Mouse (Mus musculus) stomach, embryonic 16.5 days (tissue): ENCODE results near the gene Mcu. TPM values are rescaled to one million over a fixed set of nuclear protein-coding genes. Genes with fewer than 3 reads are reported as not detected.

Source experiments
- ATAC-seq: fragments of 200-750 bp; cut with Nextera tagmentation; 2 replicates; pipeline ENCODE4 v1.8.0; 2017; ENCODE audit warnings: moderate number of reproducible peaks, moderate TSS enrichment; ENCODE audit not compliant: insufficient read depth, low FRiP score
- H3K27ac ChIP-seq: fragments of 300-500 bp; sonication (generic); 2 replicates; pipeline ENCODE4 v1.5.1; 2014; ENCODE audit warnings: low read length
- H3K27me3 ChIP-seq: fragments of 300-500 bp; sonication (generic); 2 replicates; pipeline ENCODE4 v1.6.1; 2014; ENCODE audit warnings: low read length, control low read depth, mixed read lengths; ENCODE audit not compliant: control insufficient read depth, insufficient read depth
- H3K36me3 ChIP-seq: fragments of 300-500 bp; sonication (generic); 2 replicates; pipeline ENCODE4 v1.6.1; 2014; ENCODE audit warnings: low read length; ENCODE audit not compliant: control insufficient read depth, insufficient read depth
- H3K4me1 ChIP-seq: fragments of 300-500 bp; sonication (generic); 2 replicates; pipeline ENCODE4 v1.6.1; 2014; ENCODE audit warnings: low read length, control low read depth, mixed read lengths; ENCODE audit not compliant: control insufficient read depth, insufficient read depth
- H3K4me2 ChIP-seq: fragments of 300-500 bp; sonication (generic); 2 replicates; pipeline ENCODE4 v1.6.1; 2014; ENCODE audit warnings: low read depth, low read length, mixed read lengths
- H3K4me3 ChIP-seq: fragments of 300-500 bp; sonication (generic); replicated peaks from 2 replicates; pipeline ENCODE4 v1.5.1; 2014; ENCODE audit warnings: mild to moderate bottlenecking, low read length
- H3K9ac ChIP-seq: fragments of 300-500 bp; sonication (generic); 2 replicates; pipeline ENCODE4 v1.6.1; 2014; ENCODE audit warnings: low read length
- H3K9me3 ChIP-seq: fragments of 300-500 bp; sonication (generic); replicated peaks from 2 replicates; pipeline ENCODE4 v1.6.1; 2016; ENCODE audit warnings: low read length, control low read depth; ENCODE audit not compliant: control insufficient read depth
- WGBS: fragments of 180-500 bp; shearing (Covaris S2); extraction: QIAGEN DNeasy Blood & Tissue Kit; methylation state at CpG from one replicate; pipeline ENCODE4 v1.1.7; 2014; 5-methylcytosine and 5-hydroxymethylcytosine counted together
- polyA plus RNA-seq: library from polyadenylated mRNA; unstranded; fragments of >200 nt; fragmentation: Nextera tagmentation; extraction: Ambion mirVana; gene quantifications from 2 replicates; pipeline ENCODE4 v1.2.1, GENCODE M21; 2015

Gene Mcu
- polyA plus RNA-seq, 1 experiment from 2014 or later: 60.0 TPM

- no peak overlapping the region for H3K9ac ChIP-seq
- H3K4me1 ChIP-seq: peaks cover 8% of the 10 kb centered on the region; the same call in 1 of the 2 replicates
- no peak overlapping the region for H3K4me3 ChIP-seq
- H3K27me3 ChIP-seq: no peaks in the 10 kb centered on the region
- ATAC-seq: no peak
- no peaks in the 10 kb centered on the region for H3K9me3 ChIP-seq
- no peak overlapping the region for H3K4me2 ChIP-seq
- no peak overlapping the region for H3K27ac ChIP-seq
- no peaks in the 10 kb centered on the region; the same call in 1 of the 2 replicates for H3K36me3 ChIP-seq
- WGBS: 70% methylated on average over 8 of the region's 8 CpGs
Measured at GRCm38 (mm10) chr10:59600516-59600915, 16.0 kb downstream of the Mcu start.

GRCm38 (mm10) chr10:59593826-59594570 is 22.5 kb downstream of the Mcu start:
- Histone ChIP-seq H3K9me3 (no peaks in the 10 kb centered on the region), H3K27me3 (no peaks in the 10 kb centered on the region), H3K4me3 (no peak overlapping the region), H3K9ac (no peak overlapping the region), H3K27ac (no peak overlapping the region), H3K4me2 (no peak overlapping the region), H3K36me3 (no peaks in the 10 kb centered on the region; the same call in 1 of the 2 replicates), H3K4me1 (no peaks in the 10 kb centered on the region)
- 77% methylated on average over 13 of the region's 13 CpGs for WGBS
- no peak; the same call in 1 of the 2 replicates for ATAC-seq

GRCm38 (mm10) chr10:59590606-59591005 is 25.9 kb downstream of the Mcu start:
- no peaks in the 10 kb centered on the region; the same call in 1 of the 2 replicates for H3K36me3 ChIP-seq
- no peak for ATAC-seq
- H3K9me3 ChIP-seq: no peaks in the 10 kb centered on the region
- H3K4me1 ChIP-seq: no peaks in the 10 kb centered on the region
- no peak overlapping the region for H3K27ac ChIP-seq
- no peak overlapping the region for H3K4me2 ChIP-seq
- H3K4me3 ChIP-seq: no peak overlapping the region
- H3K27me3 ChIP-seq: no peaks in the 10 kb centered on the region
- WGBS: 86% methylated on average over 9 of the region's 9 CpGs
- H3K9ac ChIP-seq: no peak overlapping the region

GRCm38 (mm10) chr10:59589856-59590255 is 26.6 kb downstream of the Mcu start:
- 81% methylated on average over 13 of the region's 13 CpGs for WGBS
- Histone ChIP-seq H3K4me1 (no peaks in the 10 kb centered on the region), H3K4me2 (no peak overlapping the region), H3K9ac (no peak overlapping the region), H3K9me3 (no peaks in the 10 kb centered on the region), H3K36me3 (no peaks in the 10 kb centered on the region; the same call in 1 of the 2 replicates), H3K27me3 (no peaks in the 10 kb centered on the region), H3K27ac (no peak overlapping the region), H3K4me3 (no peak overlapping the region)
- ATAC-seq: no peak

GRCm38 (mm10) chr10:59589420-59589819 is 27.1 kb downstream of the Mcu start:
- Histone ChIP-seq H3K4me2 (no peak overlapping the region), H3K27me3 (no peaks in the 10 kb centered on the region), H3K9me3 (no peaks in the 10 kb centered on the region), H3K4me3 (no peak overlapping the region), H3K4me1 (no peaks in the 10 kb centered on the region), H3K36me3 (no peaks in the 10 kb centered on the region; the same call in 1 of the 2 replicates), H3K9ac (no peak overlapping the region), H3K27ac (no peak overlapping the region)
- WGBS: 86% methylated on average over 7 of the region's 7 CpGs
- ATAC-seq: no peak

- Histone ChIP-seq H3K9me3 (no peaks in the 10 kb centered on the region), H3K27ac (no peak overlapping the region), H3K27me3 (no peaks in the 10 kb centered on the region), H3K36me3 (no peaks in the 10 kb centered on the region; the same call in 1 of the 2 replicates), H3K4me3 (no peak overlapping the region), H3K4me1 (no peaks in the 10 kb centered on the region), H3K9ac (no peak overlapping the region), H3K4me2 (no peak overlapping the region)
- WGBS: 77% methylated on average over 7 of the region's 7 CpGs
- no peak for ATAC-seq
Measured at GRCm38 (mm10) chr10:59588135-59588534, 28.4 kb downstream of the Mcu start.

- no peaks in the 10 kb centered on the region for H3K27me3 ChIP-seq
- no peak overlapping the region for H3K4me3 ChIP-seq
- no peaks in the 10 kb centered on the region for H3K4me1 ChIP-seq
- no peak overlapping the region for H3K27ac ChIP-seq
- H3K9ac ChIP-seq: no peak overlapping the region
- no peak for ATAC-seq
- 85% methylated on average over 15 of the region's 15 CpGs for WGBS
- no peak overlapping the region for H3K4me2 ChIP-seq
- H3K36me3 ChIP-seq: no peaks in the 10 kb centered on the region
- no peaks in the 10 kb centered on the region for H3K9me3 ChIP-seq
Measured at GRCm38 (mm10) chr10:59586821-59587220, 29.7 kb downstream of the Mcu start.

GRCm38 (mm10) chr10:59585621-59586020 is 30.9 kb downstream of the Mcu start:
- ATAC-seq: no peak
- H3K4me2 ChIP-seq: no peak overlapping the region
- no peak overlapping the region for H3K4me3 ChIP-seq
- 92% methylated on average over 5 of the region's 5 CpGs for WGBS
- H3K9ac ChIP-seq: no peak overlapping the region
- no peaks in the 10 kb centered on the region for H3K27me3 ChIP-seq
- no peaks in the 10 kb centered on the region for H3K36me3 ChIP-seq
- no peaks in the 10 kb centered on the region for H3K9me3 ChIP-seq
- H3K27ac ChIP-seq: no peak overlapping the region
- H3K4me1 ChIP-seq: no peaks in the 10 kb centered on the region

GRCm38 (mm10) chr10:59581826-59582543 is 34.5 kb downstream of the Mcu start:
- 91% methylated on average over 1 of the region's 1 CpGs for WGBS
- ATAC-seq: no peak
- H3K9me3 ChIP-seq: no peaks in the 10 kb centered on the region

More at GRCm38 (mm10) chr10:59581826-59582543, 34.5 kb downstream of the Mcu start:
- no peak overlapping the region for H3K9ac ChIP-seq
- H3K4me1 ChIP-seq: peaks cover 20% of the 10 kb centered on the region
- H3K36me3 ChIP-seq: no peaks in the 10 kb centered on the region
- no peak overlapping the region for H3K4me2 ChIP-seq
- H3K27me3 ChIP-seq: no peaks in the 10 kb centered on the region
- no peak overlapping the region for H3K27ac ChIP-seq
- H3K4me3 ChIP-seq: no peak overlapping the region
